Mouse (Mus musculus): ENCODE results near the gene Retreg1.
A peak's percentile ranks its signal among the peaks of the same experiment; 100 is the strongest.

Retreg1 gene

GRCm38 (mm10) chr15:25843086-25843991 lies at the start of gene Retreg1:
Gene Retreg1 (plus strand): TSS chr15:25843180.
- DNase-seq, result peak; percentile 34

DNA sequence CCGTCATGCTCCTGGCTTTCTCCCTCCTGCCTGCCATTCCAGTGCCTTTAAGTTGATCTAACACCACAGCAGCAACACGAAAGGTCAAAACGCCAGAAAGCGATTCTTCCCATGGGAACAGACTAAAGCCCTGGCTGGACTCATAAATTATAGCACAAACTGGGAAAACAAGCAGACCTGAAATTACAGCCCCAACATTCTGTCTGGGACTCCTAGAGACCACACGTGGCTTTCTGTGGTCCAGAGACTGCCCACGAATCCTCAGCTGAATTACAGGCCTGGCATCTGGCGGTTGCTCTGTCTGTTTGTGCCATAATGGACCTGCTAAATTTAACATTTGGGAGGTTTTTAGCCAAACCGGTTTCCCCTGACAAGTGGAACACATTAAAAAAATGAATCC lies 48.9 kb upstream of the Retreg1 start:
- no peak for DNase-seq

DNA sequence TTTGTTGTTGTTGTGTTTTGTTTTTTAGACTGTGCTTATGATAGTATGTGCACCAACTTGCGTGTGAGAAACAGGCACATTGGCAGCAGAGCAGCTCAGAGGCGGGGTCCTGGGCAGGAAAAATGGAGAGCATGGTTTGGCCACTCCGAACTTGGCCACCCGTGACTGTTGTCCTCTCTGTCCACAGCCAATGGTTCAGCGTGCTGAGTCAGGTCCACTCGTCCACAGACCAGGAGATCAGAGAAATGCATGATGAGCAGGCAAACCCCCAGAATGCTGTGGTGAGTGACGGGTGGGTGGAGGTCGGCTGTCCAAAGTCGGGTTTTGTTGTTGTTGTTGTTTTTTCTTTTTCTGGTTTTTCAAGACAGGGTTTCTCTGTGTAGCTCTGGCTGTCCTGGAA lies 47.5 kb upstream of the Retreg1 start:
- DNase-seq, result no peak

DNA sequence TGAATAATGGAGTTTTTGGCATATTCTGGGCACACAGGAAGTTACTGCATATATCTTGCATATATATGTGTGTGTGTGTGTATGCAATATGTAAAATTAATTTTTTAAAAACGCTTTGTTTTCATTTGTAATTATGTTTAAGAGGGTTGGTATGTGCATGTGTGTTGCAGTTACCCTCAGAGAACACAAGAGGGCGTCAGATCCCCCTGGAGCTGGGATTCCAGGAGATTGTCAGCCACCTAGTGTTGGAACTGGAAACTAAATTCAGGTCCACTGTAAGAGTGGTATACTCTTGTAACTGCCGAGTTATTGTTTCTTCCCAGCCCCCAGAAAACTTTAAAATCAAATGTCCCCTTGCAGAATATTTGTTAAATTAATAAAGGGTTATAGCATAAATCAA lies 46.6 kb upstream of the Retreg1 start:
- no peak for DNase-seq

- DNase-seq, result no peak
Observed at GRCm38 (mm10) chr15:25797179-25797578, 45.8 kb upstream of the Retreg1 start.

DNA sequence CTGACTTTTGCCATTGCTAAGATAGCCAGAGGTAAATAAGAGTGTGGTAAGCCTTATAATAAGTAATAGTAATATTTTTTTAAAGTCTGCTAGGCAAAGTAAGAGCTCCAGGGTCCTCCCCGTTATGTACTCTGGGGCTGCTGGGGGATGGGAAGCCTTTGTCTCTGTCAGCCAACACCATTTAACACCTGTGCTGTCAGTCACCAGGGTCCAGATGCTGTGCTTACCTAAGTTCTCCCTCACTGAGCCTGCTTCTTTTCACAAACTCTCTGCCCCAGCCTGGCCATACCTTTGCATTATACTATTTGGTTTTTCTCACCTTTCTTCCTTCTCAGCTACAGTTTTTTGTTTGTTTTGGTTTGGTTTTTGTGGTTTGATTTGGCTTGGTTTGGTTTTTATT lies 45.1 kb upstream of the Retreg1 start:
- no peak for DNase-seq

DNA sequence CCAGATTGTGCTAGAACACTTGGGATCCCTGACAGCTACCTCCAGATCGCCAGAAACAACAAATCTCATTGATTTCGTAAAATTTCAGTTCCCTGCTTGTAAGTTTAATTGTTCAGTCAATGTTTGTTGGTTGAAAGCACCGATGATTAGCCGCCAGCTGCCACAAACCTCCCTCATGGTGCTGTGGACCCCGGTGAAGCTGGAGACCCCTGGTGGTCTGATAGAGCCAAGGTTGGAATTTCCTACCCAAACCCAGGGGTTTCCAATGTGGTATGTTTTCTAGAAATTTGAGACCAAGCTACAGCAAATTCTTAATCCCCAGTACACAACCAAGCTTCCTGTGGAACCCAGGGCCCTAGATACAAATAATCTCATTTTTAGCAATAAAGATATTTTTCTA lies 41.3 kb upstream of the Retreg1 start:
- DNase-seq, result no peak

DNA sequence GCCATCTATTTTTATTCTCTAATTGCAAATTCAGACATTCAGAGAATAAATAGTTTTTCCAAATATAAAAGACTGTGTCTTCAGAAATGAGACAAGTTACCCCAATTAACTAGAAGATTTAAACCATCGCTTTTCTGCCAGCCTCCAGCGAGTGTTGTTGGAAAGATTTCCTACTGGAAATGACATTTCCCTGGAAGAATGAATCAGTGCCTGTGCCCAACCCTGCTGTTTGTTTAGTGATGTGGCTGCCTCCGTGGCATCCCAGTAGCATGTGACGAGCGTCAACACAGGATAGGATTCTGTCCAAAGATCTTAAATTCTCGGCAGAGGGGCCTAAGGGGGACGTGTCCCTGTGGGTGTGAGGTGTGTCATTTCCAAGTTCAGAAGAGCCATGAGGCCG lies 40.8 kb upstream of the Retreg1 start:
- no peak for DNase-seq

GRCm38 (mm10) chr15:25803111-25803510 lies 39.9 kb upstream of the Retreg1 start:
- DNase-seq, result no peak

GRCm38 (mm10) chr15:25805336-25806110 lies 37.5 kb upstream of the Retreg1 start:
- DNase-seq, result peak; percentile 73

GRCm38 (mm10) chr15:25806363-25806762 lies 36.6 kb upstream of the Retreg1 start:
- no peak for DNase-seq

DNA sequence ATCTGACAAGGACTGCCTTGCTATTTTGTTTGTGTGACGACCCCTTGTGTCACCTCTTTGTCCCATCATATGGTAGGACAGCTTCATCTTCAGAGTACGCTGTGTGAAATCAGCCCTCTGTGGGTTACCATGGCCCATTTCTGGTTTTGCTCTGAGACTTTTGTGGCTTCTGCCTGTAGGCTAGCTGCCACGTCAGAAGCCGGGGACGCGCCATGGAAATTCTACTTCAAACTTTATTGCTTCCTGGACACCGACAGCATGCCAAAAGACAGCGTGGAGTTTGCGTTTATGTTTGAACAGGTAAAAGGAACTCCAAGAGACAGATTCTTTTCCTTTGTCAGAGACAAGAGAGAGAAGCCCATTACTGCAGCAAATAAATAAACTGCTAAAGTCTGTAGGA lies 36.1 kb upstream of the Retreg1 start:
- no peak for DNase-seq

DNA sequence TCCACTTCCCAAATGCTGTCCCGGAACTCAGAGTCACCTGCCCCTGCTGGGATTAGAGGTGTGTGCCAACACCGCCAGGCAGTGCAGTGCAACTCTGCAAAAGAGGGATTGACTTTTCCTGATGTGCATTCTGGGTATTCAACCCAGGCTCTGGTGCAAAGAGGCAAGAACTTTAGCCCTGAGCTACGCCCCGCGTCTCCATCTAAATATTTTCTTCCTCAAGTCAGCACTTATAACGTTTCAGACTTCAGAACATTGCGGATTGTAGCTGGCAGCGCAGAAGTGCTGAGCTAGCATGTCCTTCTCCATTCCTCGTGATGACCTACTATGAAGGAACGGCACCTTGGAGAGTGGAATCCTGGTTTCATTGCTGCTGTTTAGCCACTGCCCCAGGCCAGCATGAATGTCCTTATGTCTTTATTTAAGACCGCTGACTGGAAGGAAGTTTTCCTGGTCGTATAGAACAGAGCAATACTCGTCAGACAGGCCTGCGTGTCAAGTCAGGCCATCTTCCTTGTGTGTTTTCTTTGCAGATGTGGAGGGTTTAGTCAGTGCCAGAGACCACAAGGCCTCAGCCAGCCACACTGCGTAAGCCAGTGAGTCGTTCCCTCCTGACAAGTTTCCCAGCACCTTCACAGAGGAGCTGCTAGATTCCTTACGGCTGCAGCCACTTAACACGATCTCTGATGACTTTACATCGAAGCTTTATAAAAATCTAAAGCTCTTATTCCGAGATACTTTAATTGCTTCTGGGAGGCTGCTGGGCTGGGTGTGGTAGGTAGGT lies 34.1 kb upstream of the Retreg1 start:
- no peak for DNase-seq

DNA sequence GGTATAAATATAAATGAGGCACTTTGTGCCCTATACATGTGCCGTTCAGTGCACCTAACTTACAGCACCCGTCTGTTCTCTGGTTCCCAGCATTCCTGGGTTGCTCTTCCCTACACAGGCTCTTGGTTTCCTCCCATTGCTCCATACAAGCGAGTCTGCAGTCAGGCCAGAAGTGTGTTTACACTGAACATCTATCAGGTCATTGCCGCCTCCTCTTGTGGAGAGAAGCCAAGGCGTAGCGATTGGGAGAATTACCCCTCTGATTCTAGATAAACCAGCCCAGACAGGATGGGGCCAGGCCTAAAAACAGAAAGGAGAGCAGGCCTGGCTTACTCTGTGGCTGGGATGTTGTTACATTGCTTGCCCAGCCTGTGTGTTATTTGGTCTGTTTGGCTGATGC lies 33.3 kb upstream of the Retreg1 start:
- DNase-seq, result no peak

- DNase-seq, result no peak
Observed at GRCm38 (mm10) chr15:25811834-25812250, 31.1 kb upstream of the Retreg1 start.

DNA sequence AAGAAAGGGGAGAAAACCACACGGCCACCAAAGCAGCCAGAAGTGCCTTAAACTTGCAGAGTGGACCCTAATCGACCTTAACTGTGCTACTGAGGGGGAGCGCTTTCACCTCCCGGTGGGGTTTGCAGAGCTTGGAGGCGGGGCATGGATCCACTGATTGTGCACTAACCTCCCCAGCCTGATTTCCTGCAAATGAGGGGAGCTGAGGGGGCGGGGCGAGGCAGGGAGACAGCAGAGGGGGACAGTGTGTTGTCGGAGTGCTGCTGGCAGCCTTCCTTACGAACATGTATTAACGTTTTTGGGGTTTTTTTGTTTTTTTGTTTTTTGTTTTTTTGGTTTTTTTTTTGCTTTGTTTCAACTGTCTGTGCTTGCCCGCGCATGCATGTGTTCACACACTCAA lies 30.5 kb upstream of the Retreg1 start:
- no peak for DNase-seq

- no peak for DNase-seq
Observed at GRCm38 (mm10) chr15:25814535-25814934, 28.4 kb upstream of the Retreg1 start.

DNA sequence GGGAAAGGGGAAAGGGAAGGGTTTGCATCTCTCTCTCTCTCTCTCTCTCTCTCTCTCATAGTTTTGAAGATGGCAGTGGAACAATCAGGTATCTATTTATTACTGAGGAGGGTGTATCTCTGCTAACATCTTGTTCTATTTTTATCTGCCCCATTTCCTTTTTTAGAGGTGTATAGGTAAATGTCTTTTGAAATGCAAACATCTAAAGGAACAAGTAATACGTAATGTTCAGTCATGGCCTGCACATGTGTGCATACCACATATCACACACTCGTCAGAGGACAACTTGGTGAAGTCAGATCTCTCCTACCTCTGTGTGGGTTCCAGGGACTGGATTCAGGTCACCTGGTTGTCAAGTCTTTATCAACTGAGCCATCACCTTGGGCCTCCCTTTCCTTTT lies 25.8 kb upstream of the Retreg1 start:
- no peak for DNase-seq

DNA sequence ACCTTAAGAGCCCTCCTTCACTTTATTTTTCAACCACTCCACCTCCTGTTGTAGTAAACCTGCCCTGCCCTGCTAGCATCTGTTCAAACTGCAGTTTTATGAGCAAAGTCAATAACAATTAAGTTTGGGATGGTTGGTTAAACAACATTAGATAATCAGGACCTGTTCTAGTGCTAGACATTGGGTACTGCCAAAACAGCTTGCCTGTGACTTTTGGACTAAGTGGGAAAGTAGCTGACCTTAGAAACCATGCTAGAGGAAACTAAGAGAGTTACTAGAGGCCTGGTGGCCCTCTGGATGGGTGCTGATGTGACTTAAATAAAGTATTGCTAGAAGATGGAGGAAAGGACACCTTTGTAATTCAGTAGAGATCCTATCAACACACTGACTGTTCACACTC lies 21.0 kb upstream of the Retreg1 start:
- no peak for DNase-seq

- DNase-seq, result no peak
Observed at GRCm38 (mm10) chr15:25822656-25823055, 20.3 kb upstream of the Retreg1 start.

DNA sequence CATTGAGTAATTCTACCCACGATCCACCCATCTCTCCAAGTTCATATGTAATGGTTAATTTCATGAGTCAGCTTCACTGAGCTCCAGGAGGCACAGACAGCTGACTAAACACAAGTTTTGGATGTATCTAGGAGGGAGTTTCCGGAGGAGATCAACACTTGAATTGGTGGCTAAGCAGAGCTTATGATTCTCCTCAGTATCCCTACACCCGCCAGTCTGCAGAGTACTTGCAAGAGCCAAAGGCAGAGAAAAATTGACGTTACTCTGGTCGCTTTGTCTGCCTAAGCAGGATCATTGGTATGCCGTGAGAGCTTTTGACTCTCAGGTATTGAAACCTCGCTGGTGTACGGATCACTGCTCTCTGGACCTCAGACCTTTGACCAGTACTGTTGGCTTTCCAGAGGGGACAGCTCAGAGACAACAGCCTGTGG lies 16.4 kb upstream of the Retreg1 start:
- DNase-seq, result no peak

- no peak for DNase-seq
Observed at GRCm38 (mm10) chr15:25828464-25828863, 14.5 kb upstream of the Retreg1 start.

GRCm38 (mm10) chr15:25830426-25830825 lies 12.6 kb upstream of the Retreg1 start:
- DNase-seq, result no peak
